Mouse (Mus musculus) common myeloid progenitor, adult 5-6 weeks (primary cell): Measurements from ENCODE around the gene Phb. TPM values are rescaled to one million over a fixed set of nuclear protein-coding genes. Genes with fewer than 3 reads are reported as not detected.
A peak's percentile ranks its signal among the peaks of the same experiment; 100 is the strongest.

ENCODE experiments used
- ATAC-seq: replicated peaks from 2 replicates; pipeline ENCODE4 v1.8.0; 2016; ENCODE audit warnings: low read depth, mild to moderate bottlenecking, moderate TSS enrichment, inconsistent platforms; ENCODE audit not compliant: poor library complexity, severe bottlenecking
- total RNA-seq: library from RNA; stranded (forward); fragments of 200-1000, 187-1606 nt; gene quantifications from 2 replicates; pipeline ENCODE4 v1.2.3, GENCODE M21; 2017

Phb gene
- total RNA-seq, 1 experiment from 2014 or later = 119 TPM

GRCm38 (mm10) chr11:95704970-95705330, 38.2 kb downstream of the Phb start:
- no peak for ATAC-seq

GRCm38 (mm10) chr11:95709534-95710040, 42.8 kb downstream of the Phb start:
- no peak for ATAC-seq

GRCm38 (mm10) chr11:95710478-95710877, 43.7 kb downstream of the Phb start:
- no peak for ATAC-seq

- peak; percentile 64 for ATAC-seq
Measured at GRCm38 (mm10) chr11:95712085-95712562, 45.4 kb downstream of the Phb start.

GRCm38 (mm10) chr11:95712563-95713224, 45.9 kb downstream of the Phb start, which contains the start of gene Zfp652:
Zfp652 (plus strand) TSS chr11:95712673.
- peak; percentile 76 for ATAC-seq

GRCm38 (mm10) chr11:95713225-95713810, 46.6 kb downstream of the Phb start:
- peak; percentile 61 for ATAC-seq

GRCm38 (mm10) chr11:95713811-95714241, 47.1 kb downstream of the Phb start:
- ATAC-seq = peak; percentile 19; the same call in 1 of the 2 replicates

- ATAC-seq = no peak
Measured at GRCm38 (mm10) chr11:95714411-95714810, 47.7 kb downstream of the Phb start.

GRCm38 (mm10) chr11:95716136-95716535, 49.4 kb downstream of the Phb start:
- ATAC-seq = no peak

GRCm38 (mm10) chr11:95719356-95719755, 52.6 kb downstream of the Phb start:
- ATAC-seq = no peak

GRCm38 (mm10) chr11:95723287-95723686, 56.5 kb downstream of the Phb start, which contains the start of gene B130006D01Rik:
B130006D01Rik (plus strand) TSS chr11:95723587.
- no peak for ATAC-seq

- no peak for ATAC-seq
Measured at GRCm38 (mm10) chr11:95724466-95724865, 57.7 kb downstream of the Phb start.

- ATAC-seq = no peak
Measured at GRCm38 (mm10) chr11:95726156-95726555, 59.4 kb downstream of the Phb start.

- no peak for ATAC-seq
Measured at GRCm38 (mm10) chr11:95727947-95728346, 61.2 kb downstream of the Phb start.

GRCm38 (mm10) chr11:95728916-95729907, 62.5 kb downstream of the Phb start:
- 0 out of 2 replicates have a peak, but pooled peaks have one; percentile 42 for ATAC-seq

Other genes with a start within 250 kb of the Phb start
- not detected in 2 replicates for gene Nxph3, start 152.4 kb upstream of the Phb start, total RNA-seq
- gene Ngfr, start 79.2 kb upstream of the Phb start, total RNA-seq = not detected in 2 replicates
- 19.7 and 22.2 TPM in 2 replicates for gene Zfp652, start 45.7 kb downstream of the Phb start, total RNA-seq
- gene B130006D01Rik, start 56.6 kb downstream of the Phb start, total RNA-seq = 1.5 and 1.6 TPM in 2 replicates
- gene Phospho1, start 157.5 kb downstream of the Phb start, total RNA-seq = 0.37 and 1.4 TPM in 2 replicates
- 2.6 and 10.2 TPM in 2 replicates for gene Gngt2, start 170.3 kb downstream of the Phb start, total RNA-seq
- gene Abi3, start 175.5 kb downstream of the Phb start, total RNA-seq = 5.9 TPM in 2 replicates
- gene B4galnt2, start 247.9 kb downstream of the Phb start, total RNA-seq = not detected in 2 replicates